Mouse (Mus musculus) lung, postnatal 0 days (tissue): ENCODE data around the gene Tenm3.

Source experiments
- CTCF ChIP-seq: IDR thresholded peaks from 2 replicates; pipeline ENCODE4 v1.5.1; 2016; ENCODE audit warnings: antibody characterized with exemption, mild to moderate bottlenecking
- EP300 ChIP-seq: IDR thresholded peaks from 2 replicates; pipeline ENCODE4 v1.6.1; 2016; ENCODE audit warnings: antibody characterized with exemption, mild to moderate bottlenecking, control low read depth

GRCm38 (mm10) chr8:48514230-48514629, 329.5 kb downstream of the Tenm3 start:
- no peak for TF ChIP-seq EP300
- TF ChIP-seq CTCF, result no peak
